Mouse (Mus musculus) spleen, postnatal 4 days (tissue): ENCODE results near the gene Ptpro.

Experiments used
- DNase-seq, 2 experiments: peaks; one replicate each; pipeline ENCODE4 v3.0.0; 2022; ENCODE audit warnings: low spot score in 2 of 2

Gene Ptpro

GRCm38 (mm10) chr6:137252194-137252886 lies at the start of gene Ptpro:
Gene Ptpro, plus strand, starts transcription at chr6:137252319.
- no peak for DNase-seq

GRCm38 (mm10) chr6:137202661-137203060 lies 49.5 kb upstream of the Ptpro start:
- DNase-seq = peak in 1 of 2 experiments; percentile 7

- peak in 1 of 2 experiments; percentile 40 for DNase-seq
Observed at GRCm38 (mm10) chr6:137205662-137206400, 46.3 kb upstream of the Ptpro start.

- peak in 1 of 2 experiments; percentile 31 for DNase-seq
Observed at GRCm38 (mm10) chr6:137207126-137207525, 45.0 kb upstream of the Ptpro start.

- no peak for DNase-seq
Observed at GRCm38 (mm10) chr6:137209992-137210391, 42.1 kb upstream of the Ptpro start.

DNA sequence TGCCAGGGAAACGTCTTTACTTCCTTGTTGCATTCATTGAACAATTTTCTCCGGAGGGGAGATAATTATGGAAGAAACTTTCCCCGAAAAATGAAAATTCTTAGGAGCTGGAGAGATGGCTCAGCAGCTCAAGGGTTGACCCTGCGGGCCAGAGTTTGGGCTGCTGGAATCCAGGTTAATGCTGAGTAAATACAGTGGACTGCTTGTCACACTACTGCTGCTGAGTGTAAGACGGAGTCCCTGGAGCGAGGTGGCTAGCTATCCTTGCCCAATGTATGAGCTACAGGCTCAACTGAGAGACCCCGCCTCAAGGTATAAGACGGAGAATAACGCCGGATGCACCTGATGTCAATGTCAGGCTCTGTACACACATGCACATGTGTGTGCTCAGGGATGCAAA lies 41.1 kb upstream of the Ptpro start:
- peak in 1 of 2 experiments; percentile 37 for DNase-seq

GRCm38 (mm10) chr6:137211441-137211840 lies 40.7 kb upstream of the Ptpro start:
- DNase-seq = no peak

- DNase-seq = peak in 1 of 2 experiments; percentile 12
Observed at GRCm38 (mm10) chr6:137217841-137218463, 34.2 kb upstream of the Ptpro start.

- no peak for DNase-seq
Observed at GRCm38 (mm10) chr6:137252887-137253242, 746 bp downstream of the Ptpro start.

DNA sequence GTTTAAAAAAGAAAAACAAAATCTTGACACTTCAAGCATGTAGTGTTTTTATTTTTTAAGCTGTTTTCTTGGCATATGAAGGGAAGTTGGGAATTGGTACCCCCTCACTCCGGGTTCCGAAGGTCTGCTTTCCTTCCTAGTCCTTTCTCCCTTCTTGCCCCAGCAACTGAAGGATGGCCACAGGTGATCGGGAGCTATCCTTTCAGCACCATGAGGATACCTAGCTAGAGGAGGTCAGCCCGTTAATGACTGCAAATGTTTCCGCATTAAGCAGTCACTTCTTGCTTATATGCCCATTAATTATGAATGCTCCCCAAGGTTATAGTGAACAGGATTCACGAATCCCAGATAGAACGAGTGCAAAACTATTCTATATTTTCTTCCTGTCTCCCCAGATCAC lies 1.3 kb downstream of the Ptpro start:
- DNase-seq = no peak

DNA sequence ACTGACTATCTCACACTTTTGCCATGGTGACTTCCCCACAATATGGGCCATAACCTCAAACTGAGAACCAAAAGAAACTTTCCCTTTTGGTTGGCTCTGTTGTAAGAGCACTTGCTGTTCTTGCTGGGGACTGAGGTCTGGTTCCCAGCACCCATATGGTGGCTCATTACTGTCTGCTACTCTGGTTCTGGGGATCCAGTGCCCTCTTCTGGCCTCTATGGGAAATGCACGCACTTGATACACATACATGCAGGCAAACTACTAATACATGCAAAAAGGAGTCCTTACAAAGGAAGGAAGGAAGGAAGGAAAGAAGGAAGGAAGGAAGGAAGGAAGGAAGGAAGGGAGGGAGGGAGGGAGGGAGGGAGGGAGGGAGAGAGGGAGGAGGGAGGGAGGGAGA lies 8.9 kb downstream of the Ptpro start:
- DNase-seq = no peak

GRCm38 (mm10) chr6:137262087-137262486 lies 10.0 kb downstream of the Ptpro start:
- no peak for DNase-seq

DNA sequence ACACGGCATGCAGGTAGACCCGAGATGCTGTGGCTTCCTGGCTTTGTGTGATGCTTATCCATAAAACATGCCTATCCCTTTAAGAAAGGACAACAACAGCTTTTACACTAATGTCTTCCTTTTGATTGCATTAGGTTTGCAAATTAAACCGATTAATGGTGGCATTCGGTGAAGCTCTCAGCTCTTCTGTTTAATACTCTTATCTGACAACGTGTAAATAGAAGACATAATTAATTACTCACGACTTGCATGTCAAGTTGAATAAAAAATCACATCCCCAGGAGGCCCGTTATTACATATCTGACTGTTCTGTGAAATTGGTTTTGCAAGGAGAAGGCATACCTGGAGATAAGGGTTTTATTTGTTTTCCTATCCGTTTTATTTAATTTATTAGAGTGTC lies 15.9 kb downstream of the Ptpro start:
- DNase-seq = no peak

DNA sequence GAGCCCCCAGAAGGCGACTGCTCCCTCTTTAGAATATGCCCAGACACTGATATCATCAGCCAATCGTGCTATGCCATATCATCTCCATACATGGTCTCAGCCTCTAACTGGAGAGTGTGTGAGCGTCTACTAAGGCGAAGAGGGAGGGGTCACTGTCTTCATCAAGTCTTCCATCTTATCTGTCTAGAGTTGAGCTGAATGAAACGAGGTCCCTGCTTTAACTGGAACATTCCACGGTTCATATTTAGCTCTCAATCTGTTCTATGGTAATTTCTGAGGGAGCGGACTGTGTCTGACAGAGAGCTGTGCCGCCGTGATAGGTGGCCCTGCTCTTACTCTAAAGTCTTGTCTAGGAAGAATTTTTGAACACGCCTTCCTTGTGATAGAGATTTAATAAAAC lies 16.5 kb downstream of the Ptpro start:
- DNase-seq = no peak

- no peak for DNase-seq
Observed at GRCm38 (mm10) chr6:137272513-137272912, 20.4 kb downstream of the Ptpro start.

- DNase-seq = no peak
Observed at GRCm38 (mm10) chr6:137277587-137277994, 25.5 kb downstream of the Ptpro start.

DNA sequence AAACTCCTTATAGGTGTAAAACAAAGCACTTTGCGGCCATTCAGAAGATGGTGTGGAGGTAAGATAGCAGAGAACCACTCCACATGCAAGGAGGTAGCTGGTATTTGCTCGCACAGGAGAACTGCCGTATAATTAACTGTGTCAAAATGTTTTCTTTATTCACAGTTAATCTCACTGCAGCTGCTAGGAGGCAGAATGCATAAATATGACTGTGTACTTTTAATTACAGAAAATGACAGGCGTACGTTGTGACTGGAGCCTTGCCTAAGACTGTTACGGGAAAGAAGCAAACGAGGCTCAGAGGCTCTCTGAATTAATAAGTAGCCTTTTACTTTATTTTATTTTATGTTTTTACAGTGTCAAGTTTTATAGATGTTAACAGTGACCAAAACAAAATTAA lies 27.5 kb downstream of the Ptpro start:
- DNase-seq = no peak

- DNase-seq = no peak
Observed at GRCm38 (mm10) chr6:137281541-137282049, 29.5 kb downstream of the Ptpro start.

DNA sequence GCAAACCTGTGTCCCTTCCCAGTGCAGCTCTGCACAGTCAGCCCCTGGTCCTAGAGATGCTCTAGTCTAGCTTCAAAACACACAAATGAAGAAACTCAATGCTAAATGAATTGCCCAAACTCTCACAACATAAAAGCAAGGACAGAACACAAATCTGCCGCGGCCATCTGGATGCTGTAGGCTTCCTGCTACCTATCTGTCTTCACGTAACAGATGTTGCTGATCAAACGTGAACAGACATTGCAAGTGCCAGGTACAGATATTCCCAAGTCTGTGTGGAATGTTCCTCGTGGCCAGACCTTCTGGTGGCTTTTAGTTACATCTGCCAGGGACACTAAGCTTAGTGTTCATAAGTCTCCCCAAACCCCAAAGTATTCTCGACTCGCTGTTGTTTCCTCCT lies 29.9 kb downstream of the Ptpro start:
- DNase-seq = no peak

- no peak for DNase-seq
Observed at GRCm38 (mm10) chr6:137286376-137286775, 34.3 kb downstream of the Ptpro start.

GRCm38 (mm10) chr6:137287788-137288187 lies 35.7 kb downstream of the Ptpro start:
- DNase-seq = no peak

DNA sequence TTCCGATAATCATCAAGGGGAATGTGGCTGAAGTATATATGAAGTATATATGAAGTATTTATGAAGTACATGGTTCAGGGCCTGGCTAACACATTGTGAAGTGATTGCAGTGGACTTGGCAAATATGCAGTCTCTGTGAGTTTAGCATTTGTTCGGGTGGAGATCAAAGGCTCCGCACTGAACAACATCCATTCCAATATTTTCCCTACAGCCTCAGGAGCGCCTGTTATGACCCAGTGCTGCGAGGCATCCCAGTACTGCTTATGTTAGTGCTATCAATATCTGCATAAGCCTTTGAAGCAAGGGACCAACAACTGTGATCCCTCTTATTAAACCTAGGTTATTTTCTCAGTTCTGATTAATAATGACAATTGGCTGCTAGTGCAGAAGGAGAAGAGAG lies 36.1 kb downstream of the Ptpro start:
- no peak for DNase-seq

- no peak for DNase-seq
Observed at GRCm38 (mm10) chr6:137292421-137292820, 40.3 kb downstream of the Ptpro start.
